Mouse (Mus musculus) lung, postnatal 0 days (tissue): ENCODE measurements around the gene B4galnt3.
A peak's percentile ranks its signal among the peaks of the same experiment; 100 is the strongest.

Experiments used
- CTCF ChIP-seq: IDR thresholded peaks from 2 replicates; pipeline ENCODE4 v1.5.1; 2016; ENCODE audit warnings: antibody characterized with exemption, mild to moderate bottlenecking
- EP300 ChIP-seq: IDR thresholded peaks from 2 replicates; pipeline ENCODE4 v1.6.1; 2016; ENCODE audit warnings: antibody characterized with exemption, mild to moderate bottlenecking, control low read depth

GRCm38 (mm10) chr6:120332351-120332750 is 38.0 kb upstream of the B4galnt3 start:
- TF ChIP-seq CTCF, result 0 out of 2 replicates have a peak, but pooled peaks have one; percentile 7
- no peak for TF ChIP-seq EP300
